20 mouse cellular contexts compared by ENCODE assay signal in the genomic region with DNA sequence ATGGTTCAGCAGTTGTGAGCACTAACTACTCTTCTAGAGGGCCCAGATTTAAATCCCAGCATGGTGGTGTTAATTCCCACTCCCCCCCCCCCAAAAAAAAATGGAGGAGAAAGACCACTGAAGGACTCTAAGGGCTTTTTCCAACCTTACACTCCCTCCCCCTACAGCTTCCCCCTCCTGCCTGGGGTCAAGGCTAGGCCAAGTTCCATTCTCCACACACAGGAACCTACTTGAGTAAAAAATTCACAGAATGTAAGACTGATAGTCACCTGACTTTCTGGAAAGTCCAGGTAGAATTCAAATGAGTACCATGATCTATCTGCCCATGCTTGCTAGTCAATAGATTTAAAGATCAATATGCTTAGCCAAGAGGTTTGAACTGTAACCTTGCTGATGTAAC. TPM values are rescaled to one million over a fixed set of nuclear protein-coding genes. Genes with fewer than 3 reads are reported as not detected.
"Had no signal": no experiment of that assay in that cellular context is flagged by ENCODE, and none has a peak within 500 bp of the region (broad histone marks: within the 10 kb centered on the region; RNA-seq: fewer than 3 reads in every experiment).

No protein-coding gene starts in this region.

- H3K27me3 ChIP-seq: lung, embryonic 15.5 days; midbrain, embryonic 13.5 days; midbrain, embryonic 15.5 days; neural tube, embryonic 12.5 days had no signal

- H3K4me3 ChIP-seq: lung, embryonic 15.5 days; megakaryocyte, embryonic 14.5 days; midbrain, embryonic 13.5 days; midbrain, embryonic 15.5 days; neural tube, embryonic 12.5 days had no signal

- H3K36me3 ChIP-seq: lung, embryonic 15.5 days; midbrain, embryonic 13.5 days; midbrain, embryonic 15.5 days; neural tube, embryonic 12.5 days had no signal

- DNase-seq: liver, postnatal 0 days; lung, adult 2 months; lung, postnatal 14 days; lung, postnatal 36 days; retina, postnatal 1 day; right cerebral cortex, adult 18-20 months; right cerebral cortex, postnatal 25 days; right cerebral cortex, postnatal 4 days; spleen, adult 18-20 months; thymus, adult 18-20 months; thymus, postnatal 14 days; thymus, postnatal 36 days had no signal

- H3K9me3 ChIP-seq: lung, embryonic 15.5 days; midbrain, embryonic 13.5 days; midbrain, embryonic 15.5 days; neural tube, embryonic 12.5 days had no signal

- H3K4me1 ChIP-seq: lung, embryonic 15.5 days; midbrain, embryonic 15.5 days had no signal

- H3K27ac ChIP-seq: lung, embryonic 15.5 days; macrophage; midbrain, embryonic 13.5 days; midbrain, embryonic 15.5 days; neural tube, embryonic 12.5 days had no signal

- H3K9ac ChIP-seq: liver, postnatal 0 days; lung, embryonic 15.5 days; midbrain, embryonic 13.5 days; midbrain, embryonic 15.5 days; neural tube, embryonic 12.5 days had no signal

RNA-seq across cellular contexts. Expression of a gene that starts 59.2 kb away (rescaled TPM):
- total RNA-seq: midbrain, postnatal 0 days had no signal
- polyA plus RNA-seq: neural tube, embryonic 14.5 days had no signal
